Mouse (Mus musculus) CD4-positive helper T cell, adult 2 months (primary cell): ENCODE results near the gene Fut7.
"Not testable (repeated sequence)": the region's sequence is repeated elsewhere in the genome, so short reads cannot be mapped to it uniquely, and the experiment has no call there.

Experiments
- DNase-seq: peaks from one replicate; pipeline ENCODE4 v3.0.0-alpha.2; 2012; ENCODE audit warnings: low read depth, missing footprints, low spot score

Fut7 gene

GRCm38 (mm10) chr2:25422587-25423410 is at the start of gene Fut7:
TSS of gene Fut7 (plus strand) at chr2:25423267.
- peak; percentile 85 for DNase-seq

- DNase-seq: no peak
Measured at GRCm38 (mm10) chr2:25373431-25373830, 49.6 kb upstream of the Fut7 start.

GRCm38 (mm10) chr2:25376589-25376988 is 46.5 kb upstream of the Fut7 start:
- DNase-seq: peak; percentile 58

- no peak for DNase-seq
Measured at GRCm38 (mm10) chr2:25384492-25384891, 38.6 kb upstream of the Fut7 start.

- DNase-seq: no peak
Measured at GRCm38 (mm10) chr2:25391266-25391665, 31.8 kb upstream of the Fut7 start.

GRCm38 (mm10) chr2:25394281-25395221 is 28.5 kb upstream of the Fut7 start:
- no peak for DNase-seq

- peak; percentile 52 for DNase-seq
Measured at GRCm38 (mm10) chr2:25395721-25396596, 27.1 kb upstream of the Fut7 start, which contains the start of gene Entpd2. TSS of gene Entpd2 (plus strand) at chr2:25395874.

- no peak for DNase-seq
Measured at GRCm38 (mm10) chr2:25396597-25396983, 26.5 kb upstream of the Fut7 start.

GRCm38 (mm10) chr2:25397010-25397409 is 26.1 kb upstream of the Fut7 start:
- no peak for DNase-seq

- no peak for DNase-seq
Measured at GRCm38 (mm10) chr2:25398065-25398464, 25.0 kb upstream of the Fut7 start.

- no peak for DNase-seq
Measured at GRCm38 (mm10) chr2:25399051-25399450, 24.0 kb upstream of the Fut7 start, which contains the start of gene Npdc1. TSS of gene Npdc1 (plus strand) at chr2:25399351.

- no peak for DNase-seq
Measured at GRCm38 (mm10) chr2:25400291-25400690, 22.8 kb upstream of the Fut7 start.

GRCm38 (mm10) chr2:25400764-25401163 is 22.3 kb upstream of the Fut7 start:
- DNase-seq: peak; percentile 35

- peak; percentile 85 for DNase-seq
Measured at GRCm38 (mm10) chr2:25402377-25402971, 20.6 kb upstream of the Fut7 start.

- DNase-seq: peak; percentile 37
Measured at GRCm38 (mm10) chr2:25402972-25403601, 20.0 kb upstream of the Fut7 start.

GRCm38 (mm10) chr2:25403994-25404393 is 19.1 kb upstream of the Fut7 start:
- no peak for DNase-seq

- no peak for DNase-seq
Measured at GRCm38 (mm10) chr2:25408908-25409307, 14.2 kb upstream of the Fut7 start.

GRCm38 (mm10) chr2:25413436-25413835 is 9.6 kb upstream of the Fut7 start:
- not testable (repeated sequence) for DNase-seq

- no peak for DNase-seq
Measured at GRCm38 (mm10) chr2:25417426-25417825, 5.6 kb upstream of the Fut7 start.

GRCm38 (mm10) chr2:25421896-25422295 is 1.2 kb upstream of the Fut7 start:
- DNase-seq: peak; percentile 81
